Mouse (Mus musculus) brain, embryonic 18.5 days (tissue): ENCODE results near the gene Paip2b.
"Not testable (repeated sequence)": the region's sequence is repeated elsewhere in the genome, so short reads cannot be mapped to it uniquely, and the experiment has no call there.

Experiments used
- DNase-seq: peaks from one replicate; pipeline ENCODE4 v3.0.0-alpha.2; 2012; ENCODE audit warnings: low read depth, low spot score

Paip2b gene

DNA sequence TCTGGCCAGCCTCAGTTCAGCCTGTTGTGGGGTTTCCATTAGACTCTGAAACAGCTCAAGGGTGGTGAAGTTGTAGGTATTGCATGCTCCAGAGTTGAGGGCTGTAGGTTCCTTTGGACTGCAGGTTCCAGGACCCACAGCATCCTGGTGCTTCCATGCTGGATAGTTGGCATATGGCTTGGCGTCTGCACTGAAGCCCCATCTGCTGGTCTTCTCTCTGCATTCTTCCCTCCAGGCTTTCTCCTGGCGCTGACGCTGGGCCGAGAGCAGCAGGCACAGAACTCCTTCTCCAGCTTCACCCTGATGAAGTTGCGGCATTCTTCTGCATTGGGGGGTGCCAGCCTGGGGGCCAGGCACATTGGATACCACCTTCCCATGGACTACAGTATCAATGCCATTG lies 29.5 kb downstream of the Paip2b start:
- no peak for DNase-seq

DNA sequence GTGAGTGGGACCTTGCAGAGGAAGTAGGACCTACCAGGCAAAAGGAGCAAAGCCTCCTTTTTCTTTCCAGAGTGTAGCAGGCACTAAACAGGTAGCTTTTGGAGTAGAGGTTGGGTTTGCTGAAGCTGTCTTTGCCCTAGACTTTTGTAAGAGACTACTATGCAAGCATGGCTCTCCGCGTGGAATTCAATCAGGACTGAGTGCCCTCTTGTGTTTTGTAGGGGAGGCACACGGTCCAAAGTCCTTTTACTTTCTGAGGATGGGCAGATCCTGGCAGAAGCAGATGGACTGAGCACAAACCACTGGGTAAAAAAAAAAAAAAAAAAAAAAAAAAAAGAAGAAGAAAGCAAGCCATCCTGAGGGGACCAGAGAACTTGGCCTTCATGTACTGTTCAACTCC lies 34.9 kb downstream of the Paip2b start:
- DNase-seq: no peak

DNA sequence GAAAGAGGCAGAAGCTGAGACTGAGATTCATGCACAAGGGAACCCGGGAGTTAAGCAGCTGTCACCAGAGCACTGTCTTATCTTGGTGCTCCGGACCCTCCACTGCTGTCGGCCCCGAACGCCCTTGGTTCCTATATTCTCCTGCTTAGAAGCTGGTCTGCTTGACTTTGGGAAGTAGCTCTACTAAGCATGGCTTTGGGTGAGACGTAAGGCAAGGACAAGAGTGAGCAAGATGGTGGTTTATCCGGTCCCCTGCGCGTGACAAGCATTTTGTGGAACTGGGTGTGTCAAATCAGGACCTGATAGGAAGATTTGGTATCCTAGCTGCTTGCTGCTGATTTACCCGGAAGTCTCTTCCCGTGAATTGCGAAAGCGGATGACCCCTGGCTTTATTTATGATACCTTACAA lies 36.0 kb downstream of the Paip2b start:
- DNase-seq: peak; percentile 43

DNA sequence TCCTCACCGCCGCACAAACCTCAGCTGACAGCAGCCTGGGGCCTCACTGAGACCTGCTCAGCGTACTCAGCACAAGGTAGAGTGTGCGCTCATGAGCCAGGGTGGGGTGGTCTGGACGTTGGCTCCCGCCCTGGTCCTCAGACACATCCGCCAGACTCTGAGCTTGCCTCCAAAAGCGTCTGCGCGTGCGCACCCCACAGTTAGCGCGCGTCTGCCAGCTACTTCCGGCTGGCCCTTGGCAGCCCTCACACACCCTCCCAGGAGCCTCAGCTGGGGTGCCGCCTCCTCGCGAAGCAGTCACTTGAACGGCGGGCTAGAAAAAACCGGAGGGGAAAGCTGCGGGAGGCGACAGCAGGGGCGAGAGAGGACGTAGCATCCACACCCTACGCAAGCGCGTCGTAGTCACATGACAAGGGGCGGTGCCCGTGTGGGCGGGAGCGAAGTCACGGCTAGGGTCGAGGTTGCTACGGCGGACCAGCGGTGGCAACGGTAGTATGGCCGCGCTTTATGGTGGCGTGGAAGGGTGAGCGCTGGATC lies 36.7 kb downstream of the Paip2b start, which contains the start of gene Nagk:
Nagk (plus strand) TSS at position 223 of the 537 bp plus-strand sequence.
- peak; percentile 87 for DNase-seq

DNA sequence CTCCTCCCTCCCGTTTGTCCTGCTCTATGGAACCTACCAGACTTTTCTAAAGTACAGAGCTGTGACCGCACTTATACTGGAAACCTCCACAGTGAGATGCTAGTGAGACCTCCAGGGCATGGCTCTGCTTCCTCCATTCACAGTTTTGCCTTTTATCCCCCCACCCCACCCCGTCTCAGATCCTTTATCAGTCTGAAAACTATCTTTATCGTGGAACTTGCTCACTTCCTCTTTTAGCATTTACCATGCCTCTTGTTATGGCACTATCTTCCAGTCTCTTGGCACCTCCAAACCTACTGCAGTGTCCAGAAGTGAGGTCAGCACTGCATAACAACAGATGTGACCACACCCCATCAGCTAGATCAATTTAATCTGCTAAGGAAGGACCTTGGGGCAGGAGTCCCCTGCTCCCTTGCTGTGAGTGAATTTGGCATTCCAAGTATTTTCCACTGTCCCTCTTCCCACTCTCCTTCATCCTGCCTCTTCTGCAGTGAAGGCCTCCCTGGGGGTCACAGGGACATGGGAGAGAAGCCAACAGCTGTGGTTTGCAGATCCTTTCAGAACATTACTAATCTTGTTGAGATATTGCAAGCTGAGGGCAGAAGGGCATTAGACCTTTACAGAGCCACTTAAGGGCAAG lies 40.2 kb downstream of the Paip2b start:
- no peak for DNase-seq

DNA sequence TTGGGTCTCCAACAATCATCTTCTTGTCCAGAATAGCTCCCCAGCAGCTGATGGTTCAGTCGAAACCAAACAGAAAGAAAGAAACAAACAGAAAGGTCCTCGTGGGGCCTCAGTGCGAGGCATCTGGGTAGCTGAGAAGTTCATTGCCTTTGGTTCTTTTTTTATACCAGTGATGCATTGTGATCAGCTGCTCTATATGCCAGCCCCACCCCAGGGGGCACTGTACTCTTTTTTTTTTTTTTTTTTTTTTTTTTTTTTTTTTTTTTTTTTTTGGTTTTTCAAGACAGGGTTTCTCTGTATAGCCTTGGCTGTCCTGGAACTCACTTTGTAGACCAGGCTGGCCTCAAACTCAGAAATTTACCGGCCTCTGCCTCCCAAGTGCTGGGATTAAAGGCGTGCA lies 41.0 kb downstream of the Paip2b start:
- DNase-seq: not testable (repeated sequence)

DNA sequence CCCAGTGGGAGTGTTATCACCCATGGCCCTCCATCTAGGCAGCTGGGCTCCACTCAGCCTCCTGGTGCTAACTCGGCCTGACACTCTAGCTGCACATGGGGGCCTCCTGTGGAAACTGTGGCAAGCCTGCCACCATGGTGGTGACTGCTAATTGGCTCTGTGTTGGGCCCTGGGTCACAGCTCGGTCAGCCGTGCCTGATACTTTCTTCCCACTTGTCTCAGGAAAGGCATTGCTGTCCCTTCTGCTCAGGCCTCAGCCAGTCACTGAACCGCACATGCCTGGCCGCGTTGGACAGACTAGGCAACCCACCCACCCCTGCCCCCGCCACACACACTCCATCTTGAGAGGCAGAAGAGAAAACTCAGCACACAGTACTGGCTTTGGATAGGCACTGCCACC lies 43.0 kb downstream of the Paip2b start:
- no peak for DNase-seq

DNA sequence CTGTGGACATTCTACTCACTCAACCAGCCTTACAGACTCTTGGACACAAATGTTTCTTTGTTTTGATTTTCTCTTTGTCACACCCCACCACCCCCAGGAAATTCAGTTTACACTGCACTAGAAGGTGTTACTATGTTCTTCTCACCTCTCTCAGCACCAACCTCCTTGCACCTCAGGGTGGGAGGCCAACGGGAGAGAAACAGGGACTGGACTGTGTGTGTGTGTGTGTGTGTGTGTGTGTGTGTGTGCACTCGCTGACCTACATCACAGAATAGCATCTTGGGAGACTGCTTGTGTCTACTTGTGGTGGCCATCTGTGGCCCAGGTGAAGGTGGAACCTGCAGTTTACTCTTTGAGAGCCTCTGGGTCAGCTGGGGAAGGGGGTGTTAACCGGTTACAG lies 45.1 kb downstream of the Paip2b start:
- no peak for DNase-seq

DNA sequence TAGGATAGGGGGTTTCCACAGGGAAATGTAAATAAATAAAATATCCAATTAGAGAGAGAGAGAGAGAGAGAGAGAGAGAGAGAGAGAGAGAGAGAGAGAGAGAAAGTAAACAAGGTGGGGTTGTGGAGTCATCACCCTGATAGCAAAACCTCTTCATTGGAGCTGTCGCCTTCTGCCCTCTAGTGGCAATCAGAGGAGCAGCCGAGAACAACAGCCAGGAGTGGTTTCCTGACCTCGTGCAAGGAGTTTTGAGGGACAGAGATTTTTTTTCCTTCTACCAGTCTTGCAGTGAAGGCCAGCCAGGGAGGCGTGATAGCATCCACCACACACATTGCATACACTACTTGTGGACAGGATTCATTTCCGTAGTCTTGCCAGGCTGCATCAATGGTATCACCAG lies 52.5 kb downstream of the Paip2b start:
- no peak for DNase-seq

DNA sequence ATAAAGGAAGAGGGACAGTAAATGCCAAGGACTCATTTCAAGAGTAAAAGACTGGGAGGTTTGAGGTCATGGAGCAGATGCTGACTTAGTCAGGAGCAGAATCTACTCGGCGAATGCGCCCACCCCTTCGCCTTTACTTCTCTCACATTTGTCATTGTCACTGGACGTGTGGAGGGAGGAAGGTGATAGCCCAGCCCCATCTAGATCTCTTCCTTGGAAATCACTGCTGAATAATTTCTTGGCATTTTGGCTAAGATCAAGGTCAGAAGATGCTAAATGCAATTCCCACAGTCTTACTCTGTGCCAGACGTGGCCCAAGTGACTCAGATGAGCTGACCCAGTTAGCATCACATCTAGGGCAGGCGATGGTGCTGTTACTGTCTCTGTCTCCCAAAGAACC lies 53.2 kb downstream of the Paip2b start:
- no peak for DNase-seq

DNA sequence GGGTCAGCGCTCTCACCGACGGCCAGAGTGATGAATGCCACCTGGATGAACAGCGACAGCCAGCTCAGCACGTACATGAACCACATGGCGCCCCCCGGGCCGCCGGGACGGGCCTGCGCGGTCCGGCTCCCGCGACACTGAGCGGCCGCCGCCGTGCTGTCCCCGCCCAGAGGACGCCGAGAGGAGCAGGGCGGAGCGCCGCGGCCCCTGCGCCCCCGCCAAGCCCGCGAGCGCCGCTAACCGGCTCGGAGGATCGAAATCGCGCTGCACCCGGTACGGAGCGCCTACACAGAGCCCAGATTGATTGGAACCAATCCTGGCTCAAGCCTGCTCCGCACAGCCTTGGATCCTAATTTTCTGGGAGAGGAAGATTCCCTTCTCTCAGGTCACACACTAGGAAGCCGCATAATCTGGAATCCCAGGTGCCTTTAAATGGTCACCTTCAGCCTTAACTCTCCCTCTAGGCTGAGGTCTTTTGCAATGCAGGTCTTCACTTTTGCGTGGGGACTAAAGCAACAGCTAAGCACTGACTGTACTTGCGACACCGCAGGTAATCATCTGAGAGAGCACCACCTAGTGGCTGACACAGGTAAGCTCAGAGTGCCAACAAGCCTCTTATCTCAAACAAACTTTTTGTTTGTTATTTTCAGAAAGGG lies 55.8 kb downstream of the Paip2b start, which contains the start of gene Tex261:
Tex261 (minus strand) TSS at position 176 of the 656 bp plus-strand sequence.
- DNase-seq: peak; percentile 81

DNA sequence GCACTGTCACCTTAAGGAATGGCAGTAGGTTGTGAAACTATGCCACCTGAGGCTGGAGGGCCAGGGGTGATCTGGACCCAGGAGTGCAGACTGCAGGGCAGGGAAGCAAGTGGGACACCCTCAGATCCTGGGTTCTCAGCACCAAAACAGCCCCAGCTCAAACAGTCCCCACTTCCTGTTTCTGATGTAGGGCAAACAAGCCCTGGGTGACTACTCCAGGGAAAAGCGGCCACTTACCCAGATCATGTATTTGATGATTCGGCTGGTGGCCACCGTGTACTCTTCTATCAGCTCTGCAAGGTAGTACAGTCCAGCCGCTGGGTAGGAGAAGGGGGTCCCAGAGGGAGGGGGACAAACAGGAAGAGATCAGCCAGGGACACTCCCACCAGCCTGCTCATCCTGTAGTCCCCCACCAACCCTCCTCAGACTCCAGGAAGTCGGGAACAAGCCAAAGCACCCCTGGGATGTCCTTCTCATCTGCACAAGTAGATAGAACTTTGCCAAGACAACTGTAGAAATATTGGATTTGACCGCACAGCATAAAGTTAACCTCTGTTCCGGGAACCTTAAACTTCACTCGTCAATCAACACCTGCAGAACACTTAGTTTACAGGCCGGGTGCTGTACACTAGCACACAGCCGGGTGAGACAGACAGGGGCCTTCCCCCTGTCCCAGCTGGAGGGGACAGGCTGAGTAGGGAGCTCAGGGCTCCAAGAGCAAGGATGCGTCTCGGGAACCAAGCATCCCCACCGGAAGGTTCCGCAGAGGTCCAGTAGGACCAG lies 56.6 kb downstream of the Paip2b start:
- DNase-seq: no peak

DNA sequence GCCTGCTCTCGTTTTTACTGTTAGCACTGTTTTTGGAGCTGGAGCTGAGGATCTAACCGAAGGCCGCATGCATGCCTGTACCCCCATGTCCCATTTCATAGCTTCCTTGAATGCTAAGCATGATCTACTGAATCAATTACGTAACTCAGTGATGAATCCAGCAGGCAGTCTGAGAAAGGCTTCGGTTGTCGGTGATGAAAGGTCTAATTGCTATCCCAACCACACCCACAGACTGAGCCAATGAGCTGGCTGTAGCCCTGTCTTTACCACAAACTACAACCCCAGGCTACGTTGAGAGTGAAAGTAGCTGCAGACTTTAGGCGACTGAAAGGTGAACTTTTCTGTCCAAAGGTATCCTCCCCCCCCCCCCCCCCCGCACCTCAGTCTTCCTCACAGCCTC lies 57.4 kb downstream of the Paip2b start:
- no peak for DNase-seq

DNA sequence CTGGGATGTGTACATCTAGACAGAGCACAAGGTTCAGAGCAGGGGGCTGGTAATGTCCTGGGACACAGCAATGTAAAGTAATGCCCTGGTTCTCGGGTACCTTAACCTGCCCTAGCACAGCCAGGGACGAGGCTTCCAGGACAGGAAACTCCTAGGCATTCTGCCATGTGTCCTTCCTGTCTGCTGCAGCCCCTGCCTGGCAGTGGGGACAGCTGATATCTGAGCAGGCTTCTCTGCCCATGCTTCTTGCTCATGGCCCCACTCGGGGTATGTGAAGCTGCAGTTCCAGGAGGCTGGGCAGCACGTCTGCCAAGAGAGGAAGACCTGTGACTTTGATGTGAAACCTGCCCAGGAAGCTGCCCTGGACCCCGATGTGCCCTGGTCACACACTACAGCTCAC lies 63.1 kb downstream of the Paip2b start:
- no peak for DNase-seq

DNA sequence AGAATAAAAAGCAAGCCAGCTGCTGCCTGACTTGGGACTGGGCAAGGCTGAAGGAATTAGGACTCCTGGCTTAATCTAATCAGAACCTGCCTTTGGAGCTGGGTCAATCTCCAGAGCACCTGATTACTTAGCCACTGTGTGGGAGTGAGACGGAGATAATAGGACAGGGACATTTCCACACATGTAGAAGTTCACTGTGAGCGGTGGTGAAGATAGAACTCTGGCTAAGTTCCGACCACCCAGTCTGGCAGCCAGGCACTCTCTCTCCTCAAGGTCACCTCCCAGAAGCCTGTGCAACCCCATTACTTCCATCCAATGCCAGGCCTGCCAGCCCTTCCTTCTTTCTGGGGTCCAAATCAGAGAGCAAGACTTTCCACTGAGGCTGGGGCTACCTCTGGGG lies 64.6 kb downstream of the Paip2b start:
- DNase-seq: no peak

DNA sequence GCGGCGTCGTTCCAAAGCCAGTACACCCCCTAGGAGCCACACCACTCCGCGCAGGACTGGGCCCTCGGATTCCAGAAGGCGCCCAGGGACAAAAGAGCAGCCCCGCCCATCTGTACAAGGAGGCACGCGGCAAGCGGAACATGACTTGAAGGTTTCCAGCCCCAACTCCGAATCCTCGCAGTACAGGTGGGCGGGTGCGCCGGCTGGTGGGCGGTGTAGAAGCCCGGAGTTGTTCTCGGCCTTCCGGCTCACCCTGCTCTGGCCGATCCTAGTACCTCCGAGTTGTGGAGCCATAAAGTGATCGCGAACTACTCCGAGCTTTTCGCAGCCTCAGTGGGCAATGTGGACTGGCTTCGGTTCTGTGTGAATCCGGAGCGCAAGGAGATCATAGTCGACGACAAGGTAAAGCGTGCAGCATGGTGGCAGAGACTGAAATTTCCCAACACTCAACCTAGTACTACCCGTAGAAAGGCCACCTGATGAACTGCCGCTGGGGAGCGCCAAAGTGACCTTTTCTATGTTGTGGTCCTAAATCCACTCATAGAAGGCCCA lies 68.6 kb downstream of the Paip2b start:
- no peak for DNase-seq

DNA sequence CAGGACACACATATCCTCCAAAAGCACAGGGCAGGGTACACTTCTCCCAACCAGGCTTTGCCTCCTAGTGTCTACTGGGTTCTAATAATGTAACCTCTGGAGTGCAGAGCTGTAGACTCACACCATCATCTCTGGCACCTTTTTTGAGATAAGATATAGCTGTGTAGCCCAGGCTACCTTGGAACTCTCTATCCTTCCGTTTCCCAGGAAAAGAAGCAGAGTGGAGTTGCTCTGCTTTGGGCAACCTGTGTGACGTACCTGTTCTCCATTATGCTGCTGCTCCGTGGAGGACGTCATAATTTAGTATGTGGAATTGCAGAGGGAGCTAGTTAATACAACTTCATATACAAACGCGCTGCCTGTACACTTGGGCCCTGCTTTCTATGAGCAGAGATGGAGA lies 69.2 kb downstream of the Paip2b start, which contains the start of gene Ankrd53:
Ankrd53 (plus strand) TSS at position 301 of the 400 bp plus-strand sequence.
- no peak for DNase-seq

DNA sequence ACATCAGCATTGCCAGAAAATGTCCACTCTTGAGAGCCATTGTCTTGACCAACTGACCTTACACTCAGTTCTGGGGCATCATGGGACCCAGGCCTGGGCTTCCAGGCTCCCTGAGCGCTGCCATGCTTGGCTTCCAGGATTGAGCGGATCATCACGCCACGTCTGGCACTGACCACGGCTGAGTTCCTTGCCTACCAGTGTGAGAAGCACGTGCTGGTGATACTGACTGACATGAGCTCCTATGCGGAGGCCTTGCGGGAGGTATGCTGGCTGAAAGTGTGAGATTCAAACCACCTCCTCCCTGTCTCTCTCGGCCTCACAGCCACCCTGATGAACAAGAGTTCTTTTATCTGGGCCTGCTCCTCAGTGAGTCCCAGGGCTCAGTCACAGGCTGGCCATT lies 75.5 kb downstream of the Paip2b start:
- no peak for DNase-seq
